Mouse (Mus musculus) kidney, embryonic 14.5 days (tissue): ENCODE measurements at regions not wholly inside any gene's neighbourhood (a gene's known extent, or its start where the extent isn't known, plus 50 kb on each side); places are given as distances from the start of the nearest gene placed in this dataset.

Experiments
- ATAC-seq: fragments of 200-750 bp; cut with Nextera tagmentation; 2 replicates; pipeline ENCODE4 v1.8.0; 2017; ENCODE audit warnings: moderate number of reproducible peaks, mild to moderate bottlenecking, moderate TSS enrichment, moderate library complexity; ENCODE audit not compliant: low FRiP score, low TSS enrichment
- H3K27ac ChIP-seq: fragments of 300-500 bp; sonication (generic); 2 replicates; pipeline ENCODE4 v1.5.1; 2014; ENCODE audit warnings: low read depth, mild to moderate bottlenecking, low read length, moderate library complexity, mixed read lengths
- H3K27me3 ChIP-seq: fragments of 300-500 bp; sonication (generic); 2 replicates; pipeline ENCODE4 v1.6.1; 2014; ENCODE audit warnings: mild to moderate bottlenecking, low read length; ENCODE audit not compliant: control insufficient read depth, insufficient read depth
- H3K36me3 ChIP-seq: fragments of 300-500 bp; sonication (generic); 2 replicates; pipeline ENCODE4 v1.6.1; 2014; ENCODE audit warnings: low read length, mixed read lengths; ENCODE audit not compliant: control insufficient read depth, insufficient read depth
- H3K4me1 ChIP-seq: fragments of 300-500 bp; sonication (generic); 2 replicates; pipeline ENCODE4 v1.6.1; 2014; ENCODE audit warnings: low read length, mixed read lengths; ENCODE audit not compliant: control insufficient read depth, insufficient read depth
- H3K4me2 ChIP-seq: fragments of 300-500 bp; sonication (generic); replicated peaks from 2 replicates; pipeline ENCODE4 v1.6.1; 2014; ENCODE audit warnings: low read depth, mild to moderate bottlenecking, low read length
- H3K4me3 ChIP-seq: fragments of 300-500 bp; sonication (generic); 2 replicates; pipeline ENCODE4 v1.5.1; 2014; ENCODE audit warnings: mild to moderate bottlenecking, low read length
- H3K9ac ChIP-seq: fragments of 300-500 bp; sonication (generic); 2 replicates; pipeline ENCODE4 v1.6.1; 2014; ENCODE audit warnings: low read depth, mild to moderate bottlenecking, low read length, moderate library complexity
- H3K9me3 ChIP-seq: fragments of 300-500 bp; sonication (generic); 2 replicates; pipeline ENCODE4 v1.6.1; 2016; ENCODE audit warnings: low read length; ENCODE audit not compliant: control insufficient read depth
- WGBS: fragments of 180-500 bp; shearing (Covaris S2); extraction: QIAGEN DNeasy Blood & Tissue Kit; methylation state at CpG from one replicate; pipeline ENCODE4 v1.1.7; 2014; 5-methylcytosine and 5-hydroxymethylcytosine counted together

DNA sequence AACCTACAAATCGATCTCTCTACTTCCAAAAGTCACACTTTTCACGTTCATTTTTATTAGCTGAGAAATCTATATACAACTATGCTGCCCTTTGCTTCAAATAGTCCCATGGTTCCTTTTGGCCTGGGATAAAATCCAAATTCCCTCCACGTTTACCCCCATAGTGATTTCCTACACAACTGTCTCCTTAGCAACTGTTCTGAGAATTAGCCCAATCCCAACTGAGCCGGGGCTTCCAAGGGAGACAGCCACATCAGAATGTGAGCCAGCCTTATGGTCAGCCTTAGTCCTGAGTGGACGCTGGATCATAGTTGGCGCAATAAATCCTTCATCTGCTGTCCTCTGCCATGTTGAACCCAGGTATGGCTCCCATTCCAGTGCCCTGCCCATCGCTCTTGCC lies 77.3 kb downstream of the Sox9 start:
- Histone ChIP-seq H3K9ac (no peak overlapping the region), H3K36me3 (no peaks in the 10 kb centered on the region), H3K27me3 (peaks cover 3% of the 10 kb centered on the region; the same call in 1 of the 2 replicates), H3K4me2 (no peak overlapping the region), H3K27ac (no peak overlapping the region), H3K4me1 (no peaks in the 10 kb centered on the region), H3K4me3 (no peak overlapping the region), H3K9me3 (0 out of 2 replicates have a peak, but pooled peaks cover 2% of the 10 kb centered on the region)
- ATAC-seq, result no peak
- WGBS, result 84% methylated on average over 7 of the region's 7 CpGs

DNA sequence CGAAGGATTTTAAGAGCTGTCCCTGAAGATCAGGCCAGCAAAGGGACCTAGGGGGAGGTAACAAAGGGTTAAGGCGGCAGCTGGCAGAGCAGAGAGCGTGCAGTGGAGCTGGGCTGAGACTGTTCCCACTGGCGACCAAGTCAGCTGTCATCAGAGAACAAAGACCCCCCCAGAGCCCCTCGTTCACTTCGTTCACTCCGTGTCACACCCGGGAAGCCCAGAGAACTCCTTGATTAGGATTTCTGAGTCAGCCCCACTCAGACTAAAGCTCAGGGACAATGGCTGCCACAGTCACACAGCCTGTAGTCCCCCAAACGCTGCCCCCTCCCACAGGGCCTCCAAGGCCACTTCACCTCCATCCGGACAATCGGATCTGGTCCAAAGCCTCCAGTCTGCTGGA lies 78.8 kb downstream of the Sox9 start:
- Histone ChIP-seq H3K4me2 (no peak overlapping the region), H3K27me3 (peaks cover 3% of the 10 kb centered on the region; the same call in 1 of the 2 replicates), H3K9me3 (0 out of 2 replicates have a peak, but pooled peaks cover 2% of the 10 kb centered on the region), H3K27ac (no peak overlapping the region), H3K4me1 (no peaks in the 10 kb centered on the region), H3K9ac (no peak overlapping the region), H3K4me3 (no peak overlapping the region), H3K36me3 (no peaks in the 10 kb centered on the region)
- no peak for ATAC-seq
- 23% methylated on average over 11 of the region's 11 CpGs for WGBS

DNA sequence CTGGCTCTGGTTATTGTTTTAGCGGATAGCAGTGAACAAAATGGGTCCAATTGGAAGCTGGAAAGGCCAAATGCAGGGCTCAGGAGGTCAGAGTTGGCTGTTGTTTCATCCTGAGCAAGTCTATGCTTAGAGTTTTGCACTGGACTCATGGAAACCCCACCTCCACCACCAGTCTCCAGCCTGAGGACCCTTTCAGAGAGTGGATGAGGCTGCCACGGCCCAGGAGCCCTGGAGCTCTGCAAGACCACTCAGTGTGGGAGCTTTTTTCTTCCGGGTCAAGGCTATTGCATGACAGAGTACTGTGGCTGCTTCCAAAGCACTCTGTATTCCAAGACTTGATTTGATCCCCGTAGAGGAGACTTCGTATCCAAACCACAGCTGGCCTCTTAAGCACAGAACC lies 79.2 kb downstream of the Sox9 start:
- ATAC-seq, result no peak
- Histone ChIP-seq H3K9me3 (0 out of 2 replicates have a peak, but pooled peaks cover 2% of the 10 kb centered on the region), H3K4me1 (no peaks in the 10 kb centered on the region), H3K27me3 (peaks cover 3% of the 10 kb centered on the region; the same call in 1 of the 2 replicates), H3K36me3 (no peaks in the 10 kb centered on the region), H3K4me3 (no peak overlapping the region), H3K4me2 (no peak overlapping the region), H3K27ac (no peak overlapping the region), H3K9ac (no peak overlapping the region)
- 75% methylated on average over 5 of the region's 5 CpGs for WGBS

DNA sequence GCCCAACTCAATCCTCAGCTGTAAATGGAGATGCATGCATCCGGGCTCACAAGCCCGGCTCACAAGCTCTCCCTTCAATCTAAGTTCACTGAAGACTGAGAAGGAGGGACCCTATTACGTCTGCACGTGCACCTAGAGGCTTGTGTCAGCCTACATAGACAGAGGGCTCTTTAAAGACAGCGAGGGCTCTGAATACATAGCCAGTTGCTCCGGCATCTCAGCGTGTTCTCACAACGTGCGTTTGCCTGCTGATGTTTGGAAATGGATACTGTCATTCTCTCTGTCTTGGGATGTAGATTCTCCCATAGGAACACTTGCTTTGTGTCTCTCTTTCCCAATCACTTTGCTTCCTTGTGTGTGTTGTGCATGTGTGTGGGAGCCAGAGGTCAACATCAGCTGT lies 83.8 kb downstream of the Sox9 start:
- no peak for ATAC-seq
- Histone ChIP-seq H3K36me3 (no peaks in the 10 kb centered on the region), H3K4me3 (no peak overlapping the region), H3K27me3 (peaks cover 3% of the 10 kb centered on the region; the same call in 1 of the 2 replicates), H3K4me2 (no peak overlapping the region), H3K4me1 (peaks cover 7% of the 10 kb centered on the region), H3K9me3 (no peaks in the 10 kb centered on the region), H3K9ac (no peak overlapping the region), H3K27ac (no peak overlapping the region)
- 90% methylated on average over 9 of the region's 9 CpGs for WGBS

GRCm38 (mm10) chr11:112869571-112869970 lies 87.5 kb downstream of the Sox9 start:
- Histone ChIP-seq H3K4me1 (peaks cover 23% of the 10 kb centered on the region), H3K27ac (no peak overlapping the region), H3K4me3 (no peak overlapping the region), H3K4me2 (no peak overlapping the region), H3K9ac (no peak overlapping the region), H3K27me3 (no peaks in the 10 kb centered on the region), H3K9me3 (no peaks in the 10 kb centered on the region), H3K36me3 (no peaks in the 10 kb centered on the region)
- no peak for ATAC-seq
- 29% methylated on average over 5 of the region's 5 CpGs for whole genome bisulfite sequencing

- H3K4me3 ChIP-seq, result no peak overlapping the region; the same call in 1 of the 2 replicates
- H3K27ac ChIP-seq, result no peak overlapping the region
- peak overlapping the region; percentile 32 for H3K4me2 ChIP-seq
- H3K9me3 ChIP-seq, result no peaks in the 10 kb centered on the region
- 5% methylated on average over 17 of the region's 17 CpGs for WGBS
- peak overlapping the region; percentile 40 for H3K9ac ChIP-seq
- ATAC-seq, result peak; percentile 50
- no peaks in the 10 kb centered on the region for H3K36me3 ChIP-seq
- H3K4me1 ChIP-seq, result peaks cover 23% of the 10 kb centered on the region
- no peaks in the 10 kb centered on the region for H3K27me3 ChIP-seq
Observed at GRCm38 (mm10) chr11:112870201-112871035, 88.4 kb downstream of the Sox9 start.

- Histone ChIP-seq H3K9ac (no peak overlapping the region), H3K4me2 (no peak overlapping the region), H3K4me3 (no peak overlapping the region), H3K9me3 (no peaks in the 10 kb centered on the region), H3K27me3 (no peaks in the 10 kb centered on the region), H3K36me3 (no peaks in the 10 kb centered on the region), H3K4me1 (peaks cover 23% of the 10 kb centered on the region), H3K27ac (peak overlapping the region; percentile 80; the same call in 1 of the 2 replicates)
- ATAC-seq, result no peak
- 45% methylated on average over 11 of the region's 11 CpGs for WGBS
Observed at GRCm38 (mm10) chr11:112872677-112873367, 90.8 kb downstream of the Sox9 start.

DNA sequence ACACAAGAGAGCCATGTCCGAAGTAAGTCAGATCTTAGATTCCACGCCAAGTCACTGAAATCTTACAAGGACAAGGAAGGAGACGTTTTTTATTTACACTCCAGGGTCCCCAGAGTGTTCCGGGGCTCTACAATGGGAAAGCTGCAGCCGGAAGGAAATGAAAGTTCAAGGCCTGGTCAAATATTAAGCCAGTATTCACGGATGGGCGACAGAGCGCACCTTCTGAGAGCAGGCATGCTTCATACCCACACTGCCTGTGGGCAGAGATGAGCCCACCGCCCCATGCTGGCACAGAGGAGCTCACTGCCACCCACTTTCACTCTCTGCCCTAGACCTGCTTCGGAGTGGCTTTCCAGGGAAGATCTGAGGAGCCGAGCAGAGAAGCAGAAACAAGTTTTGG lies 92.2 kb downstream of the Sox9 start:
- no peaks in the 10 kb centered on the region for H3K9me3 ChIP-seq
- peaks cover 23% of the 10 kb centered on the region for H3K4me1 ChIP-seq
- WGBS, result 44% methylated on average over 11 of the region's 11 CpGs
- H3K4me2 ChIP-seq, result no peak overlapping the region
- H3K36me3 ChIP-seq, result no peaks in the 10 kb centered on the region
- no peak overlapping the region for H3K4me3 ChIP-seq
- peak; percentile 37; the same call in 1 of the 2 replicates for ATAC-seq
- no peaks in the 10 kb centered on the region for H3K27me3 ChIP-seq
- no peak overlapping the region for H3K9ac ChIP-seq
- H3K27ac ChIP-seq, result peak overlapping the region; percentile 48; the same call in 1 of the 2 replicates

- Histone ChIP-seq H3K9ac (no peak overlapping the region), H3K4me3 (no peak overlapping the region), H3K9me3 (no peaks in the 10 kb centered on the region), H3K36me3 (no peaks in the 10 kb centered on the region), H3K27ac (no peak overlapping the region), H3K4me1 (peaks cover 16% of the 10 kb centered on the region), H3K4me2 (no peak overlapping the region), H3K27me3 (no peaks in the 10 kb centered on the region)
- ATAC-seq, result no peak
- WGBS, result 63% methylated on average over 8 of the region's 8 CpGs
Observed at GRCm38 (mm10) chr11:112876226-112876625, 94.2 kb downstream of the Sox9 start.
